Mouse (Mus musculus) embryonic fibroblast, embryonic 13.5 days (primary cell): ENCODE data around the gene Nckap5.

ENCODE experiments used
- CTCF ChIP-seq: IDR thresholded peaks from 2 replicates; pipeline ENCODE4 v1.5.1; 2011; ENCODE audit warnings: mild to moderate bottlenecking, control low read depth, low read length, moderate library complexity, borderline replicate concordance; ENCODE audit not compliant: insufficient read depth
- POLR2A ChIP-seq: IDR thresholded peaks from 2 replicates; pipeline ENCODE4 v1.6.1; 2011; ENCODE audit warnings: low read depth, mild to moderate bottlenecking, control low read depth, low read length, moderate library complexity

GRCm38 (mm10) chr1:126210212-126210611, 620.4 kb downstream of the Nckap5 start:
- TF ChIP-seq CTCF (no peak), POLR2A (no peak)
